In the genomic region with DNA sequence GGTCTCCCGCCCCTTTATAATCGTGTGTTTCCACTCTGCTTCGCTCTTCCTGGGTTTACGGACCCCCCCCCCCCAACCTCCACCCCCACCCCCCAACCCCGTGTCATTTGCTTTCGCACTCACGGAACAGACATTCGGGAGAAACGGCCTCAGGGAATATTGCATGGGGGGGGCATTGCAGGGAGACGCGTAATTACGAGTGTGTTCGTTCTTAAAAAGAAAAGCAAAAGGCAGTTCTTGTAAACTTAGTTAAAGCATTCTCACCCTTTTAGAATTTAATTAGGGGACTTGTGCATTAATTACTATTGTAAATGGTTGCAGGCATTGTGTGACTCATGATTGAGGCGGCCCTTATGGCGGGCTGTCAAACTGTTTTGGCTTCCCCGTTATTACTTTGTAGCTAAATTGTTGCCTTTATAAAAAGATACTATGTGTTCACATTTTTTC, we compare ENCODE assay signal across 8 mouse cellular contexts. TPM values are rescaled to one million over a fixed set of nuclear protein-coding genes. Genes with fewer than 3 reads are reported as not detected.
A peak's percentile ranks its signal among the peaks of the same experiment; 100 is the strongest.
DNase-seq lines count a peak whose midpoint lies in the region; ATAC-seq and TF ChIP-seq lines count a peak whose summit lies in the region.

No protein-coding gene starts in this region.

- H3K27me3 ChIP-seq in heart, postnatal 0 days (ENCODE audit: control insufficient read depth, insufficient read depth, low read length), result no peaks in the 10 kb centered on the region
- H3K27me3 ChIP-seq in neural tube, embryonic 12.5 days (replicated peaks), result no peaks in the 10 kb centered on the region

- peak overlapping the region; percentile 98 for H3K9ac ChIP-seq in heart, postnatal 0 days (replicated peaks; ENCODE audit: low read depth, low read length)
- peak overlapping the region; percentile 97 for H3K9ac ChIP-seq in neural tube, embryonic 12.5 days

- H3K27ac ChIP-seq in gastrocnemius, adult 2 months, result peak overlapping the region; percentile 100
- H3K27ac ChIP-seq in heart, postnatal 0 days (ENCODE audit: low read depth), result peak overlapping the region; percentile 98
- no peak overlapping the region for H3K27ac ChIP-seq in neural tube, embryonic 12.5 days

- intact Hi-C loops in gastrocnemius, adult 2 months (cut with DNase I), result loop anchor here (5.0 to 10.0 kb wide), 2 partner anchors 48 to 140 kb away; no protein-coding TSS in a partner anchor

- ATAC-seq in heart, postnatal 0 days (ENCODE audit: insufficient read depth, low read depth), result no peak
- ATAC-seq in neural tube, embryonic 12.5 days (ENCODE audit: low FRiP score, low read depth), result peak; percentile 41; the same call in 1 of the 2 replicates

- no peaks in the 10 kb centered on the region for H3K9me3 ChIP-seq in heart, postnatal 0 days (replicated peaks; ENCODE audit: control insufficient read depth, low read length)
- no peaks in the 10 kb centered on the region for H3K9me3 ChIP-seq in neural tube, embryonic 12.5 days

- peak overlapping the region; percentile 77 for H3K4me2 ChIP-seq in heart, postnatal 0 days (ENCODE audit: low read depth, low read length)
- peak overlapping the region; percentile 62 for H3K4me2 ChIP-seq in neural tube, embryonic 12.5 days (replicated peaks)

- peaks cover 30% of the 10 kb centered on the region for H3K4me1 ChIP-seq in heart, postnatal 0 days (ENCODE audit: control insufficient read depth, insufficient read depth)
- peaks cover 16% of the 10 kb centered on the region; the same call in 1 of the 2 replicates for H3K4me1 ChIP-seq in neural tube, embryonic 12.5 days

- peak; percentile 39 for DNase-seq in gastrocnemius, adult 2 months
- no peak for DNase-seq in gastrocnemius, postnatal 4 days (ENCODE audit: low spot score in 2 of 2)
- peak; percentile 25 to 27 for DNase-seq in B cell, adult 2 months
- peak; percentile 31 for DNase-seq in cerebellum, adult 9-11 months
- no peak for DNase-seq in heart, postnatal 0 days (ENCODE audit: low spot score)
- DNase-seq in layer of hippocampus, adult 9-10 months (ENCODE audit: low spot score), result peak; percentile 38
- DNase-seq in urinary bladder, adult 2 months (ENCODE audit: low spot score), result no peak

- under 1% methylated on average over 16 of the region's 16 CpGs for WGBS in heart, postnatal 0 days
- under 1% methylated on average over 16 of the region's 16 CpGs for WGBS in neural tube, embryonic 12.5 days

- H3K36me3 ChIP-seq in heart, postnatal 0 days (replicated peaks; ENCODE audit: control insufficient read depth, insufficient read depth, low read length), result peaks cover 13% of the 10 kb centered on the region
- H3K36me3 ChIP-seq in neural tube, embryonic 12.5 days, result peaks cover 3% of the 10 kb centered on the region; the same call in 1 of the 2 replicates

- TF ChIP-seq CTCF in gastrocnemius, adult 2 months (IDR thresholded peaks at IDR 0.05), result no peak
- TF ChIP-seq CTCF in heart, postnatal 0 days (IDR thresholded peaks at IDR 0.05; ENCODE audit: low read depth), result no peak

- H3K4me3 ChIP-seq in gastrocnemius, adult 2 months, result peak overlapping the region; percentile 86
- peak overlapping the region; percentile 91 for H3K4me3 ChIP-seq in heart, postnatal 0 days (ENCODE audit: low read depth, low read length)
- H3K4me3 ChIP-seq in neural tube, embryonic 12.5 days, result peak overlapping the region; percentile 95

- no peak for TF ChIP-seq EP300 in heart, postnatal 0 days (IDR thresholded peaks at IDR 0.05; ENCODE audit: low read depth)

RNA-seq across cellular contexts. Expression of a gene that starts 1.1 kb away (rescaled TPM):
- 10 to 100 TPM; 24.1 to 26.2 TPM for total RNA-seq in gastrocnemius, adult 2 months (2021)
- 10 to 100 TPM; 41.7 to 45.1 TPM for total RNA-seq in gastrocnemius, postnatal 4 days (2021)
- 31.8 and 41.4 TPM in 2 replicates for total RNA-seq in heart, postnatal 0 days (2014; rRNA removed; ENCODE audit: low replicate concordance)
- polyA plus RNA-seq in heart, postnatal 0 days (2015; fragmentation: Nextera tagmentation; extraction: Ambion mirVana), result 33.6 and 36.9 TPM in 2 replicates
- 75.3 and 79.0 TPM in 2 replicates for polyA plus RNA-seq in neural tube, embryonic 12.5 days (2016; fragmentation: Nextera tagmentation; extraction: Ambion mirVana)
- polyA plus RNA-seq in urinary bladder, adult 2 months (2012; rRNA removed), result 47.1 and 48.4 TPM in 2 replicates

Comparison
In these comparisons a context has a peak if more than half of its experiments do, and no peak if none do; other contexts are left out.
1. DNase-seq: peak in gastrocnemius, adult 2 months (single experiment), B cell, adult 2 months (2 of 2), cerebellum, adult 9-11 months (single experiment) and layer of hippocampus, adult 9-10 months (single experiment); none in gastrocnemius, postnatal 4 days (0 of 2), heart, postnatal 0 days (single experiment) and urinary bladder, adult 2 months (single experiment).
2. Peak in every context shown above with its lines, with median percentiles within 50 percentile points of each other: H3K4me3 ChIP-seq.